Mouse (Mus musculus) forebrain, embryonic 11.5 days (tissue): Measurements from ENCODE around the gene Plce1. TPM values are rescaled to one million over a fixed set of nuclear protein-coding genes. Genes with fewer than 3 reads are reported as not detected.

ENCODE experiments used
- ATAC-seq: fragments of 200-750 bp; cut with Nextera tagmentation; replicated peaks from 2 replicates; pipeline ENCODE4 v1.8.0; 2017; ENCODE audit warnings: moderate TSS enrichment; ENCODE audit not compliant: low FRiP score
- DNase-seq: peaks from one replicate; pipeline ENCODE4 v3.0.0-alpha.2; 2017; ENCODE audit warnings: low spot score
- H3K27ac ChIP-seq: fragments of 300-500 bp; sonication (generic); 2 replicates; pipeline ENCODE4 v1.5.1; 2014; ENCODE audit warnings: low read depth, low read length
- H3K27me3 ChIP-seq: fragments of 300-500 bp; sonication (generic); 2 replicates; pipeline ENCODE4 v1.6.1; 2014; ENCODE audit warnings: mild to moderate bottlenecking, low read length, mixed read lengths; ENCODE audit not compliant: control insufficient read depth, insufficient read depth
- H3K36me3 ChIP-seq: fragments of 300-500 bp; sonication (generic); 2 replicates; pipeline ENCODE4 v1.6.1; 2014; ENCODE audit warnings: mild to moderate bottlenecking, low read length, moderate library complexity, mixed read lengths; ENCODE audit not compliant: control insufficient read depth, insufficient read depth
- H3K4me1 ChIP-seq: fragments of 300-500 bp; sonication (generic); replicated peaks from 2 replicates; pipeline ENCODE4 v1.6.1; 2014; ENCODE audit warnings: low read length, mixed read lengths; ENCODE audit not compliant: control insufficient read depth, insufficient read depth
- H3K4me2 ChIP-seq: fragments of 300-500 bp; sonication (generic); 2 replicates; pipeline ENCODE4 v1.6.1; 2014; ENCODE audit warnings: low read depth, mild to moderate bottlenecking, low read length, moderate library complexity, mixed read lengths; ENCODE audit not compliant: severe bottlenecking
- H3K4me3 ChIP-seq: fragments of 300-500 bp; sonication (generic); 2 replicates; pipeline ENCODE4 v1.5.1; 2014; ENCODE audit warnings: low read depth, low read length
- H3K9ac ChIP-seq: fragments of 300-500 bp; sonication (generic); 2 replicates; pipeline ENCODE4 v1.6.1; 2014; ENCODE audit warnings: low read length
- H3K9me3 ChIP-seq: fragments of 300-500 bp; sonication (generic); 2 replicates; pipeline ENCODE4 v1.6.1; 2016; ENCODE audit warnings: low read length, mixed read lengths; ENCODE audit not compliant: control insufficient read depth
- WGBS: fragments of 180-500 bp; shearing (Covaris S2); extraction: QIAGEN DNeasy Blood & Tissue Kit; methylation state at CpG from one replicate; pipeline ENCODE4 v1.1.7; 2014; 5-methylcytosine and 5-hydroxymethylcytosine counted together
- polyA plus RNA-seq: library from polyadenylated mRNA; unstranded; fragments of >200 nt; fragmentation: Nextera tagmentation; extraction: Ambion mirVana; gene quantifications from 2 replicates; pipeline ENCODE4 v1.2.1, GENCODE M21; 2014

The Plce1 gene
- polyA plus RNA-seq, 1 experiment from 2014 or later = 4.4 TPM

DNA sequence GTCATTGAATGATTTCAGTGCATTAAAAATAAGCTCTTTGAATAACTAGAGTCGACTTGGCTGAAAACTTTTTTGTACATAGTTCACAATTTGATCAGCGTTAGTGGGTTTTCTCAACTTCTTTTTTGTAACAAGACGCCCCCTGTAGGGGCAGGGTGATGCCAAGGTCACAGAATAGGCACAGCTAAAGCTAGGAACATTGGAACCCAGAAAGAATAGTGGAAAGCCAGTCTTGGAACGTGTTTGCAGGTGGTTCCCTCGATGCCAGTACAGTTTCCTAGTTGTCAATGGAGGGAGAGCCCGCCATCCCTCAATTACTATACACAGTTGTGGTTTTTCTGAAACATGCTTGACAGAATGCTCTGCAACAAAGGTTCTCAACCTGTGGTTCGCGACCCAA, 997 bp downstream of the Plce1 start:
- Histone ChIP-seq H3K36me3 (no peaks in the 10 kb centered on the region), H3K4me2 (peak overlapping the region; percentile 96), H3K4me1 (peaks cover 20% of the 10 kb centered on the region), H3K9me3 (no peaks in the 10 kb centered on the region), H3K4me3 (peak overlapping the region; percentile 67), H3K9ac (peak overlapping the region; percentile 67), H3K27me3 (peaks cover 37% of the 10 kb centered on the region), H3K27ac (no peak overlapping the region)
- DNase-seq (no peak), ATAC-seq (no peak)
- WGBS = 11% methylated on average over 8 of the region's 8 CpGs

GRCm38 (mm10) chr19:38482406-38483181, 1.7 kb downstream of the Plce1 start:
- Histone ChIP-seq H3K27me3 (peaks cover 37% of the 10 kb centered on the region), H3K9ac (no peak overlapping the region; the same call in 1 of the 2 replicates)

GRCm38 (mm10) chr19:38485779-38486555, 5.1 kb downstream of the Plce1 start:
- no peak for ATAC-seq
- no peak overlapping the region for H3K27ac ChIP-seq
- no peaks in the 10 kb centered on the region for H3K36me3 ChIP-seq
- peak; percentile 53 for DNase-seq
- peaks cover 32% of the 10 kb centered on the region for H3K27me3 ChIP-seq
- H3K4me1 ChIP-seq = peaks cover 17% of the 10 kb centered on the region
- H3K4me2 ChIP-seq = 0 out of 2 replicates have a peak overlapping the region, but pooled peaks have one; percentile 26
- no peak overlapping the region; the same call in 1 of the 2 replicates for H3K9ac ChIP-seq
- 12% methylated on average over 11 of the region's 11 CpGs for WGBS
- H3K9me3 ChIP-seq = no peaks in the 10 kb centered on the region
- H3K4me3 ChIP-seq = no peak overlapping the region

More at GRCm38 (mm10) chr19:38482406-38483181, 1.7 kb downstream of the Plce1 start:
- WGBS = 22% methylated on average over 19 of the region's 19 CpGs
- peak overlapping the region; percentile 67 for H3K4me3 ChIP-seq
- no peak for ATAC-seq
- no peak overlapping the region for H3K27ac ChIP-seq
- peaks cover 25% of the 10 kb centered on the region for H3K4me1 ChIP-seq
- peak overlapping the region; percentile 96 for H3K4me2 ChIP-seq
- H3K9me3 ChIP-seq = no peaks in the 10 kb centered on the region
- no peaks in the 10 kb centered on the region for H3K36me3 ChIP-seq
- DNase-seq = no peak

DNA sequence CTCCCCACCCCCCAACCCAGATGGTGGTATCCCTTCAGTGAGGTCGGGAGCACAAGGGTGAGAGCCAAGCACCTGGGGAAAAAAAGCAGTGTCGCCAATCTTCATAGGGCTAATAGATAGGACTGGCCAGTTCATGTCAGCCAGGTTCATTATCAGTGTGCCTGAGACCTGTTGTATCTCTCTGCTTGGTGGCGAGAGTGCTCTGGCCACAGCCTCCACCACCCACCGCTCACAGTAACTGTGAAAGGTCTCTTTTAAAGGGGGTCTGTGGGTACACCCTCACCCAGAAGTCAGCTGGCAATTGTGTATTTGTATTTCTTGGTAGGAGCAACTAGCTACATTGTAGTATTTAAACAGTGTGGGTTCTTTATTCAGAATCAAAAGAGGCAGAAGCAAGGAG, 6.6 kb downstream of the Plce1 start:
- H3K36me3 ChIP-seq = no peaks in the 10 kb centered on the region
- peaks cover 30% of the 10 kb centered on the region for H3K27me3 ChIP-seq
- no peak overlapping the region for H3K27ac ChIP-seq
- H3K4me2 ChIP-seq = no peak overlapping the region
- no peak for DNase-seq
- peaks cover 17% of the 10 kb centered on the region for H3K4me1 ChIP-seq
- H3K4me3 ChIP-seq = no peak overlapping the region
- no peak overlapping the region for H3K9ac ChIP-seq
- 10% methylated on average over 4 of the region's 4 CpGs for WGBS
- ATAC-seq = peak; percentile 36; the same call in 1 of the 2 replicates
- no peaks in the 10 kb centered on the region for H3K9me3 ChIP-seq

- Histone ChIP-seq H3K27ac (peak overlapping the region; percentile 12; the same call in 1 of the 2 replicates), H3K9me3 (no peaks in the 10 kb centered on the region), H3K4me1 (peaks cover 17% of the 10 kb centered on the region), H3K9ac (no peak overlapping the region), H3K4me3 (no peak overlapping the region), H3K27me3 (peaks cover 25% of the 10 kb centered on the region), H3K4me2 (0 out of 2 replicates have a peak overlapping the region, but pooled peaks have one; percentile 11), H3K36me3 (no peaks in the 10 kb centered on the region)
- WGBS = 30% methylated on average over 9 of the region's 9 CpGs
- DNase-seq = peak; percentile 62
- ATAC-seq = peak; percentile 71
Observed at GRCm38 (mm10) chr19:38488103-38488912, 7.4 kb downstream of the Plce1 start.

- Histone ChIP-seq H3K4me2 (no peak overlapping the region), H3K9me3 (no peaks in the 10 kb centered on the region), H3K9ac (no peak overlapping the region), H3K36me3 (no peaks in the 10 kb centered on the region), H3K4me1 (no peaks in the 10 kb centered on the region), H3K27me3 (no peaks in the 10 kb centered on the region), H3K4me3 (no peak overlapping the region), H3K27ac (no peak overlapping the region)
- ATAC-seq (no peak), DNase-seq (no peak)
- 85% methylated on average over 5 of the region's 5 CpGs for WGBS
Observed at GRCm38 (mm10) chr19:38498233-38498632, 17.3 kb downstream of the Plce1 start.

- ATAC-seq (no peak), DNase-seq (no peak)
- H3K36me3 ChIP-seq = no peaks in the 10 kb centered on the region
- H3K9ac ChIP-seq = no peak overlapping the region
- no peak overlapping the region for H3K4me3 ChIP-seq
- H3K9me3 ChIP-seq = no peaks in the 10 kb centered on the region
- H3K4me1 ChIP-seq = no peaks in the 10 kb centered on the region
- H3K4me2 ChIP-seq = no peak overlapping the region
- no peak overlapping the region for H3K27ac ChIP-seq
- WGBS = 75% methylated on average over 3 of the region's 3 CpGs
- H3K27me3 ChIP-seq = no peaks in the 10 kb centered on the region
Observed at GRCm38 (mm10) chr19:38504597-38504996, 23.7 kb downstream of the Plce1 start.

DNA sequence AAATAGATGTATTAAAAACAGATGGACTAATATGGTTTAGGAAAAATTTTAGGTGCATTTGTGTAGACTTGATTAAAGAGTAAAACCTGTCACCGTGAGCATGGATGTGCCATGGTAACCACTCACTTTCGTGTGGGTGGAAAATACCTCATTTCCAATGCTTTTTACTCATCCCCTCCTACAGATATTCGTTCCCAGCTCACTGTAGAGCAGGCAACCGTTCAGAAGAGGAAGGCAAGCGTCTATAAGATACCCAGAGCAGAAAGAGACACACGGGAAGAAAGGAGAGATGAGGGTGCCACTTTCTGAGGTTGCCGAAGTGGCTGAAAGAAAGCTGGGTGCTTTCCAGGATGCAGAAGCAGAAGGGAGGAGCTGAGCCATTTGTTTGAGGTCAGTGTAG, 25.2 kb downstream of the Plce1 start:
- Histone ChIP-seq H3K9me3 (no peaks in the 10 kb centered on the region), H3K27me3 (no peaks in the 10 kb centered on the region), H3K27ac (no peak overlapping the region), H3K4me3 (no peak overlapping the region), H3K4me1 (no peaks in the 10 kb centered on the region), H3K9ac (no peak overlapping the region), H3K36me3 (no peaks in the 10 kb centered on the region), H3K4me2 (no peak overlapping the region)
- 89% methylated on average over 7 of the region's 7 CpGs for WGBS
- ATAC-seq (no peak), DNase-seq (no peak)
